Mouse (Mus musculus) forebrain, postnatal 0 days (tissue): Measurements from ENCODE around the gene Limd2. TPM values are rescaled to one million over a fixed set of nuclear protein-coding genes. Genes with fewer than 3 reads are reported as not detected.

Experiments
- ATAC-seq: fragments of 200-750 bp; cut with Nextera tagmentation; 2 replicates; pipeline ENCODE4 v1.8.0; 2017; ENCODE audit warnings: mild to moderate bottlenecking, moderate library complexity
- DNase-seq: peaks from one replicate; pipeline ENCODE4 v3.0.0-alpha.2; 2015
- H3K27ac ChIP-seq: fragments of 300-500 bp; sonication (generic); 2 replicates; pipeline ENCODE4 v1.5.1; 2014; ENCODE audit warnings: low read depth, mild to moderate bottlenecking, antibody characterized with exemption, low read length, moderate library complexity, mixed read lengths
- H3K27me3 ChIP-seq: fragments of 300-500 bp; sonication (generic); 2 replicates; pipeline ENCODE4 v1.6.1; 2014; ENCODE audit warnings: mild to moderate bottlenecking, low read length, mixed read lengths; ENCODE audit not compliant: insufficient read depth
- H3K36me3 ChIP-seq: fragments of 300-500 bp; sonication (generic); 2 replicates; pipeline ENCODE4 v1.6.1; 2014; ENCODE audit warnings: mild to moderate bottlenecking, moderate library complexity; ENCODE audit not compliant: insufficient read depth
- H3K4me1 ChIP-seq: fragments of 300-500 bp; sonication (generic); 2 replicates; pipeline ENCODE4 v1.6.1; 2014; ENCODE audit warnings: antibody characterized with exemption; ENCODE audit not compliant: insufficient read depth
- H3K4me2 ChIP-seq: fragments of 300-500 bp; sonication (generic); 2 replicates; pipeline ENCODE4 v1.6.1; 2014; ENCODE audit warnings: low read depth, mild to moderate bottlenecking, moderate library complexity
- H3K4me3 ChIP-seq: fragments of 300-500 bp; sonication (generic); 2 replicates; pipeline ENCODE4 v1.5.1; 2014; ENCODE audit warnings: low read depth, low read length, mixed read lengths
- H3K9ac ChIP-seq: fragments of 300-500 bp; sonication (generic); 2 replicates; pipeline ENCODE4 v1.6.1; 2014; ENCODE audit warnings: mild to moderate bottlenecking
- H3K9me3 ChIP-seq: fragments of 300-500 bp; sonication (generic); 2 replicates; pipeline ENCODE4 v1.6.1; 2016; ENCODE audit warnings: low read length
- CTCF ChIP-seq: sonication (generic); IDR thresholded peaks from 2 replicates; pipeline ENCODE4 v1.5.1; 2016; ENCODE audit warnings: antibody characterized with exemption, control low read depth, low read depth
- WGBS: fragments of 180-500 bp; shearing (Covaris S2); extraction: QIAGEN DNeasy Blood & Tissue Kit; methylation state at CpG from one replicate; pipeline ENCODE4 v1.1.7; 2014; 5-methylcytosine and 5-hydroxymethylcytosine counted together
- polyA plus RNA-seq: library from polyadenylated mRNA; unstranded; fragments of >200 nt; fragmentation: Nextera tagmentation; extraction: Ambion mirVana; gene quantifications from 2 replicates; pipeline ENCODE4 v1.2.1, GENCODE M21; 2015
- total RNA-seq: library from RNA; depleted of rRNA; stranded (reverse); fragments of >200 nt; gene quantifications from 2 replicates; pipeline ENCODE4 v1.2.3, GENCODE M21; 2014

Limd2 gene
- total and polyA plus RNA-seq, 2 experiments from 2014 or later, result 85.0 to 171 TPM

GRCm38 (mm10) chr11:106194891-106195290, 34.2 kb upstream of the Limd2 start:
- WGBS, result 95% methylated on average over 7 of the region's 7 CpGs
- Histone ChIP-seq H3K9me3 (no peaks in the 10 kb centered on the region), H3K4me1 (0 out of 2 replicates have a peak, but pooled peaks cover 4% of the 10 kb centered on the region), H3K4me2 (no peak overlapping the region), H3K27me3 (no peaks in the 10 kb centered on the region), H3K4me3 (no peak overlapping the region), H3K9ac (no peak overlapping the region), H3K27ac (no peak overlapping the region), H3K36me3 (peaks cover 22% of the 10 kb centered on the region)
- ATAC-seq, result no peak
- TF ChIP-seq CTCF, result no peak
- no peak for DNase-seq

GRCm38 (mm10) chr11:106194155-106194541, 33.5 kb upstream of the Limd2 start:
- H3K9me3 ChIP-seq, result no peaks in the 10 kb centered on the region
- no peaks in the 10 kb centered on the region for H3K27me3 ChIP-seq

GRCm38 (mm10) chr11:106193371-106194154, 32.9 kb upstream of the Limd2 start:
- peak; percentile 28 for TF ChIP-seq CTCF
- H3K9ac ChIP-seq, result peak overlapping the region; percentile 67
- H3K27ac ChIP-seq, result peak overlapping the region; percentile 76
- H3K4me2 ChIP-seq, result peak overlapping the region; percentile 65
- peak; percentile 97 for ATAC-seq
- H3K4me1 ChIP-seq, result 0 out of 2 replicates have a peak, but pooled peaks cover 4% of the 10 kb centered on the region
- H3K9me3 ChIP-seq, result no peaks in the 10 kb centered on the region
- peak overlapping the region; percentile 65 for H3K4me3 ChIP-seq
- no peaks in the 10 kb centered on the region for H3K27me3 ChIP-seq
- H3K36me3 ChIP-seq, result peaks cover 21% of the 10 kb centered on the region
- WGBS, result 1% methylated on average over 42 of the region's 44 CpGs
- peak; percentile 98 for DNase-seq

More at GRCm38 (mm10) chr11:106194155-106194541, 33.5 kb upstream of the Limd2 start:
- Histone ChIP-seq H3K4me3 (peak overlapping the region; percentile 65), H3K27ac (peak overlapping the region; percentile 76), H3K9ac (peak overlapping the region; percentile 67; the same call in 1 of the 2 replicates), H3K4me2 (peak overlapping the region; percentile 65), H3K4me1 (0 out of 2 replicates have a peak, but pooled peaks cover 4% of the 10 kb centered on the region), H3K36me3 (peaks cover 21% of the 10 kb centered on the region)
- DNase-seq (no peak), ATAC-seq (no peak)
- 31% methylated on average over 3 of the region's 3 CpGs for WGBS
- TF ChIP-seq CTCF, result no peak

- H3K4me2 ChIP-seq, result peak overlapping the region; percentile 65
- TF ChIP-seq CTCF, result no peak
- no peaks in the 10 kb centered on the region for H3K27me3 ChIP-seq
- 0 out of 2 replicates have a peak, but pooled peaks cover 4% of the 10 kb centered on the region for H3K4me1 ChIP-seq
- WGBS, result 11% methylated on average over 19 of the region's 19 CpGs
- H3K9me3 ChIP-seq, result no peaks in the 10 kb centered on the region
- peaks cover 14% of the 10 kb centered on the region; the same call in 1 of the 2 replicates for H3K36me3 ChIP-seq
- no peak; the same call in none of the 2 replicates for ATAC-seq
- DNase-seq, result no peak
- peak overlapping the region; percentile 69 for H3K27ac ChIP-seq
- peak overlapping the region; percentile 65 for H3K4me3 ChIP-seq
- peak overlapping the region; percentile 67 for H3K9ac ChIP-seq
Observed at GRCm38 (mm10) chr11:106192657-106193370, 32.2 kb upstream of the Limd2 start.

- no peak for TF ChIP-seq CTCF
- H3K4me3 ChIP-seq, result peak overlapping the region; percentile 65; the same call in 1 of the 2 replicates
- no peaks in the 10 kb centered on the region for H3K27me3 ChIP-seq
Observed at GRCm38 (mm10) chr11:106192241-106192640, 31.6 kb upstream of the Limd2 start.

GRCm38 (mm10) chr11:106191716-106192115, 31.1 kb upstream of the Limd2 start:
- Histone ChIP-seq H3K4me2 (no peak overlapping the region), H3K9me3 (no peaks in the 10 kb centered on the region), H3K27ac (no peak overlapping the region), H3K9ac (no peak overlapping the region), H3K4me1 (0 out of 2 replicates have a peak, but pooled peaks cover 4% of the 10 kb centered on the region), H3K4me3 (no peak overlapping the region), H3K36me3 (peaks cover 4% of the 10 kb centered on the region; the same call in 1 of the 2 replicates), H3K27me3 (no peaks in the 10 kb centered on the region)
- no peak for DNase-seq
- WGBS, result 97% methylated on average over 3 of the region's 3 CpGs
- no peak for ATAC-seq
- TF ChIP-seq CTCF, result no peak

More at GRCm38 (mm10) chr11:106192241-106192640, 31.6 kb upstream of the Limd2 start:
- H3K4me1 ChIP-seq, result 0 out of 2 replicates have a peak, but pooled peaks cover 4% of the 10 kb centered on the region
- peak overlapping the region; percentile 65 for H3K4me2 ChIP-seq
- H3K36me3 ChIP-seq, result peaks cover 8% of the 10 kb centered on the region; the same call in 1 of the 2 replicates
- no peak overlapping the region for H3K9ac ChIP-seq
- ATAC-seq, result no peak
- no peaks in the 10 kb centered on the region for H3K9me3 ChIP-seq
- 91% methylated on average over 5 of the region's 5 CpGs for WGBS
- DNase-seq, result no peak
- H3K27ac ChIP-seq, result no peak overlapping the region
